Mouse (Mus musculus) skeletal muscle tissue, postnatal 0 days (tissue): ENCODE measurements around the gene Nup210. TPM values are rescaled to one million over a fixed set of nuclear protein-coding genes. Genes with fewer than 3 reads are reported as not detected.

Experiments used
- polyA plus RNA-seq: library from polyadenylated mRNA; unstranded; fragments of >200 nt; fragmentation: Nextera tagmentation; extraction: Ambion mirVana; gene quantifications from 2 replicates; pipeline ENCODE4 v1.2.1, GENCODE M21; 2015

Gene Nup210
- 5.2 and 7.5 TPM in 2 replicates for polyA plus RNA-seq

DNA sequence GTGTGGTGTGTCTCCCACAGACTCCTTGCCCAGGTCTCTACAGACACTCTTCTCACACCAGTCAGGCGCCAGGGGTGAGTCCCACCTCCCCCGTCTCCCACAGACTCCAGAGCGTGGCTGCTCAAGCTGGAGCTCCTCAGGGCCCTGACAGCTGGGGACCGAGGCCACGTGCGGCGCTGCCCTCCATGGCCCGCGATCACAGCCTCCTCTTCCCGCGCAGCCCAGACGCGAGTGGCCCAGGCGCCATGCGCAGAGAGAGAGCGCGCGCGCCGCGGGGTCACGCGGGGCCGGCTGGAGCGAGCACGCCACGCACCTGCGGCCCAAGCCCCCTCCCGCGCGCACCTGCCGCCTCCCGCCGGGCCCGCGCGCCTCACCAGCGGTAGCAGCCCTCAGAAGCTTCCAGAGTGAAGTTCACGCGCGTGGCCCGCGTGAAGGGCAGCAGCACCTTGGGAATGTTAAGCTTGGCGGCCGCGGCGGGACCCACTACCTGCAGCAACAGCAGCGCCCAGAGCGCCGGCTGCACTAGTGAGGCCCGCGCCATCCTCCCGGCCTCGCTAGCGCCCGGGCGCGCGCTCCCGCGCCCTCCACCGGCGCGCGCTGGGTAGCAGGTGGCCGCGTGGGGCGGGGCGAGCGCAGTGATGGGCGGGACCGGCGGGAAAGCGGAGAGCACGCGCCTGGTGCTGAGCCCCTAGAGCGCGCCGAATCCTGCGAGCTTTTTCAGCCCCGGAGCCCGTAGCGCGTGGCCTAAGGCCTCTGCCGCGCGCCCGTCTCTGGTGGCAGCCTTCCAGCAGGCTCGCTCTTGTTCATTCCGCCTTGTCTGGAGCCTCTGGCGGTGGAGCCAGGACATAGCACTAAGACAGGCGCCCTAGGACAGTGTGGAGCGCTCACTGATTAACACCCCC lies at the start of gene Nup210:
TSS of gene Nup210 (minus strand) at position 586 of the 902 bp plus-strand sequence.

DNA sequence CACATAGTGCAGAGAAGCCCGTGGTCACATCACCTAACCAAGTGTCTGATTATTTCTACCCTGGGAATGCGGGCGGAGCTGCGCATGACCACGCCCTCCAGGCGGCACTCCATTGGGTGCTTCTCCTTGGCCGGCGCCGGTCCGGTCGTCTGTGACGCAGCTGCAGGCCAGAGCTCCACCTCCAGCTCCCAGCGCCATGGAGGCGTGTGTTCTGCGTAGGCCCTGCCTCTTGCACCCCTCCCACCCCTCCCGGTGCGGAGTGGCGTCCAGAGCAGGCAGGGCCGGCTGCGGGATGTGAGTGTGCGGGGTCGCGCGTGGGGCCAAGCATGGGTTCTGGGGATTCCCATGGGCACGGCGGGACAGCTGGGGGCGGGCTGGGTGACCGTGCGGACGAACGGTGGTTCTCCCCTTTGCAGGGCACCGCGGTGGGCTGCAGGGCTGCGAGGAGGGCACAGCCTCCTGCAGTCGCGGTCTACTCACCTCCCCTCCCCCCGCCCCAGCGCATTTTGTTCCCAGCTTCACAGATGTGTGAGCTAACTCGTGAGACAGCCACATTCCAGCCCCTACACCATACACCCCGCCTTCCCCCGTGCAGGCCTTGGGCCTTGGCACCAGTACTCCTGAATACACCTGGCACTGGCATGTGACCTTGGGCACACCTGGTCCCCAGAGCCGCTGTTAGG lies 40.1 kb upstream of the Nup210 start, which contains the start of gene Hdac11:
TSS of gene Hdac11 (plus strand) at position 112 of the 683 bp plus-strand sequence.

DNA sequence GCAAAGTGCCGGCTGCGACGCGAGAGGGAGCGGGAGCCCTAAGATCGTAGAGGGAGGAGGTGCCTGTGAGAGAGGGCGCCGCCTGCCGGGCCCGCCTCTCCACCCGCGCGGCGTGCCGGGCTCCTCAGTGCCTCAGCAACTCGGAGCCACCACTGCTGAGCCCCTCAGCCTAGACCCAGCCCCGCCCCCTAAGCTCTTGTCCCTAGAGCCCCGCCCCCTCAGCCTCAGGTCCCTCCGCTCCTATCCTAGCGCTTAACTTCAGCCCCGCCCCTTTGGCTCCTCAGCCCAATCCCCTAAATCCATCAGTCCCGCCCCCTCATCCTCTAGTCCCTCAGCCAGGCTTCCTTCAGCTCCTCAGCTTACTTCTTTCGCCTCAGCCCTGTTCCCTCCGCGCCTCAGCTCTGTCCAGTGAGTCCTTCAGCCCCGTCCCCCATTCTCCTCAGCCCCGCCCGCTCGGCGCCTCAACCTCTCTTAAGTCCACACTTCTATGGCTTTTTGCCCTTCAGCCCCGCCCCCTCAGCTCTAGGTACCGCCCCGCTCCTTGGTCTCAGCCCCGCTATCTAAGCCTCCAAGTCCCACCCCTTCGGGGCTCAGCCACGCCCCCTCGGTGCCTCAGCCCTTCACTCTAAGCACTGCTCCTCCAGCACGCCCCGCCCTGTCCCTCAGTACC lies 127.8 kb downstream of the Nup210 start, which contains the start of gene Iqsec1:
TSS of gene Iqsec1 (minus strand) at position 38 of the 670 bp plus-strand sequence.

Other genes with a start within 250 kb of the Nup210 start
- gene Iqsec1, start 128.1 kb downstream of the Nup210 start, polyA plus RNA-seq = 9.8 and 10.3 TPM in 2 replicates
- 8.1 and 10.8 TPM in 2 replicates for gene Hdac11, start 39.8 kb upstream of the Nup210 start, polyA plus RNA-seq
- 80.3 and 82.6 TPM in 2 replicates for gene Fbln2, start 95.6 kb upstream of the Nup210 start, polyA plus RNA-seq